Mouse (Mus musculus) heart, adult 2 months (tissue): ENCODE results near the gene Klf12. TPM values are rescaled to one million over a fixed set of nuclear protein-coding genes. Genes with fewer than 3 reads are reported as not detected.

ENCODE experiments used
- DNase-seq, 2 experiments: peaks; one replicate each; pipeline ENCODE4 v3.0.0; 2021
- H3K27ac ChIP-seq: fragments of 200-600 bp; 2 replicates; pipeline ENCODE4 v1.8.1; 2022
- H3K27me3 ChIP-seq: fragments of 200-500 bp; 2 replicates; pipeline ENCODE4 v1.6.1; 2012; ENCODE audit warnings: mild to moderate bottlenecking, low read length, inconsistent platforms, mixed read lengths; ENCODE audit not compliant: control insufficient read depth, insufficient read depth
- H3K36me3 ChIP-seq: fragments of 200-500 bp; 2 replicates; pipeline ENCODE4 v1.6.1; 2012; ENCODE audit warnings: low read length, inconsistent platforms; ENCODE audit not compliant: control insufficient read depth, insufficient read depth
- H3K4me1 ChIP-seq: fragments of 200-500 bp; 2 replicates; pipeline ENCODE4 v1.6.1; 2011; ENCODE audit warnings: low read length; ENCODE audit not compliant: control insufficient read depth, insufficient read depth
- H3K4me3 ChIP-seq: fragments of 200-600 bp; 2 replicates; pipeline ENCODE4 v1.8.1; 2022
- H3K79me2 ChIP-seq: fragments of 200-500 bp; replicated peaks from 2 replicates; pipeline ENCODE4 v1.6.1; 2012; ENCODE audit warnings: mild to moderate bottlenecking, inconsistent platforms, low read length, moderate library complexity, mixed read lengths; ENCODE audit not compliant: control insufficient read depth, insufficient read depth
- H3K9ac ChIP-seq: fragments of 200-500 bp; 2 replicates; pipeline ENCODE4 v1.6.1; 2012; ENCODE audit warnings: low read depth, mild to moderate bottlenecking, control low read depth, inconsistent platforms, low read length, mixed read lengths
- CTCF ChIP-seq: fragments of 200-600 bp; IDR thresholded peaks from 2 replicates; pipeline ENCODE4 v1.8.1; 2022; ENCODE audit warnings: antibody characterized with exemption, mild to moderate bottlenecking, moderate library complexity
- EP300 ChIP-seq: fragments of 200-500 bp; IDR thresholded peaks from 2 replicates; pipeline ENCODE4 v1.6.1; 2011; ENCODE audit warnings: low read depth, low read length, control low read depth; ENCODE audit not compliant: insufficient read depth
- POLR2A ChIP-seq: fragments of 200-500 bp; IDR thresholded peaks from 2 replicates; pipeline ENCODE4 v1.6.1; 2011; ENCODE audit warnings: mild to moderate bottlenecking, low read depth, low read length, control low read depth; ENCODE audit not compliant: insufficient read depth
- WGBS: fragments of 180-500 bp; shearing (Covaris S2); methylation state at CpG from one replicate; pipeline ENCODE4 v1.1.7; 2018; 5-methylcytosine and 5-hydroxymethylcytosine counted together
- intact Hi-C: fragments of 180-260 bp; cut with DNase I; formaldehyde crosslinking; loops from one replicate; pipeline ENCODE4 v1.15.1; 2025
- polyA plus RNA-seq: library from polyadenylated mRNA; depleted of rRNA; stranded (reverse); fragments of >200 nt; gene quantifications from 2 replicates; pipeline ENCODE4 v1.2.3, GENCODE M21; 2012
- total RNA-seq, 2 experiments: library from RNA; stranded (reverse); gene quantifications; 2 replicates each; pipeline ENCODE4 v1.2.3; 2021

The Klf12 gene
- total and polyA plus RNA-seq, 3 experiments: 8.6 to 15.8 (median 15.3) TPM

DNA sequence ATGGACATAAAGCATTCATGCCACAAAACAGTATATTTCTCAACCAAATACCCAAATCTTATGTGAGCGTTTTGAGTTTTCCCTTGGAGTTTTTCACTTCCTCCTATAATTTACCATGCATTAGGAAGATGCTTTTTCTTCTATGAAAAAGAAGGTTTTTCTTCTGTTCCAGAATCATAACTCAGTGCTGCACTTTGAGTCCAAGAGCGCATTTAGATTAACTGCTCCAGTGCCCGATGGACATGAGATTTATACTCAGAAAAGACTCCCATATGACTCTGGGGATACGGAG is 72.7 kb downstream of the Klf12 start:
- H3K27me3 ChIP-seq: no peaks in the 10 kb centered on the region
- no peak for DNase-seq
- 97% methylated on average over 4 of the region's 4 CpGs for WGBS
- no peak for TF ChIP-seq EP300
- TF ChIP-seq POLR2A: no peak
- TF ChIP-seq CTCF: no peak
- H3K4me1 ChIP-seq: peaks cover 7% of the 10 kb centered on the region
- H3K79me2 ChIP-seq: no peaks in the 10 kb centered on the region
- intact Hi-C loops: loop anchor here (1.0 kb wide), 1 partner anchor 73 kb away; the partner anchor contains the start of gene Klf12
- no peak overlapping the region for H3K9ac ChIP-seq
- H3K27ac ChIP-seq: peak overlapping the region; percentile 61
- no peak overlapping the region for H3K4me3 ChIP-seq
- no peaks in the 10 kb centered on the region; the same call in none of the 2 replicates for H3K36me3 ChIP-seq

DNA sequence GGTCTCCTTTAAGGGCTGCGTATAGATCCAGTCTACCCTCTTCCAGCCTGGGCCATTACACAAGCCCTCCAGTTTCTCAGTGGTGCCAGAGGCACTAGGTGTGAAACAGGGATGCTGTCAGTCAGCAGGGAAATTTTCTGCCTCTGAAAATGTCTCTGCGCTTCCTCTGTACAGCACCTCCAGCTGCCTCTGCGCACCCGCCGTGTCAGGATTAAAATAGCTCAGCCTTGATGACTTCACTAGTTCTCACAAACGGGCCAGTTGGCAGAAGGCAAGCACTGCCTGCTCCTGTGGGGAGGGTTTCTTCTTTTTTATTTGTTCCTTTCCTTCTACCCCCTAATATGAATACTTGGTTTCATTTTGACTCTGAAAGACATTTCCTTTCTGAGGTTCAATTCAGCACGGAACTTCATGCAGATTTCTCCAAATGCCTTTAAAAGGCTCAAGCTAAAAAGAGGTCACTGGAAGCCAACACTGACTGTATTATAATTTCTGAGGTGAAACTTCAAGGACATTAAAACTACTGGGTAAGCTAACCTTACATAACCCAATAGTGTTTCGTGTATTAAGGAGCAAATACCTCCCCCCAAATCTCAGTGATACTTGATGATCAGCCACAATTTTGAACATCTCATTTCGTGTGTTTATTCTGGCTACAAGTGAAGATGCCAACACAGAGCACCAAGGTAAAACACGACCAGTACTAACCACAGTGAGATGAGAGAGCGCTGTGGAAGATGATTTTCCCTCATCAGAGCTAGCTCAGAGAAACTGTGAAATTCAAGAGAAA is 73.2 kb downstream of the Klf12 start:
- intact Hi-C loops: loop anchor here (1.0 kb wide), 1 partner anchor 73 kb away; the partner anchor contains the start of gene Klf12
- 26% methylated on average over 11 of the region's 11 CpGs for WGBS
- Histone ChIP-seq H3K9ac (0 out of 2 replicates have a peak overlapping the region, but pooled peaks have one; percentile 21), H3K79me2 (no peaks in the 10 kb centered on the region), H3K27ac (peak overlapping the region; percentile 61), H3K36me3 (no peaks in the 10 kb centered on the region; the same call in none of the 2 replicates), H3K4me3 (peak overlapping the region; percentile 23), H3K27me3 (no peaks in the 10 kb centered on the region), H3K4me1 (peaks cover 7% of the 10 kb centered on the region)
- TF ChIP-seq EP300: no peak
- TF ChIP-seq CTCF: no peak
- TF ChIP-seq POLR2A: peak; percentile 18; the same call in 1 of the 2 replicates
- DNase-seq: peak; percentile 66 to 84

DNA sequence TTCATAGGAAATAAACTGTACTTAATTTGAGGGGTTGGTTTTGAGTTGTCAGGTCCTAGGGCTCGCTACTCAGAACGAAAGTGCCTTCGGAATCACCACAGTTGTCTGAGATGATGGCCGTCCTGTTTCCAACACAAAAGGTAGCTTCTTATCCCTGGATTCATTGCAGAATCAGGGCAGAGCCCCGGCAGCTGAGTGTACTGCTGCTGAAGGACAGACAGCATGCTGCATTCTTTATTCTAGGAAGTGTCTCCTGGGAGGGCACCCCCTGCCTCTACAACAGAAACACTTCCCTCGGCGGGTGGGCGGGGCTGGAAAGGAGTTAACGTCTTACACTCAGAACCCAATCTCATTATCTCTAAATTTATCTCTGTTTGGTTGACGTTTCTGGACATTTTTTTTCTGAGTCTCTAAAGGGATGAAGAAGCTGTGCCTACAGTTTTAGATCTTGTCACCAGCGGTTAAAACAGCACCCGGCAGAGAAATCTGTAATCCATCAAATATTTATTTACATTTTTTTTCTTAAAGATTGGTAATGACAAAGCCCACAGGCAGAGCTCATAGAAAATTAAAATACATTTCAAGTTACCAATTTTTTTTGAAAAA is 74.6 kb downstream of the Klf12 start:
- Histone ChIP-seq H3K79me2 (peaks cover 2% of the 10 kb centered on the region; the same call in 1 of the 2 replicates), H3K27ac (no peak overlapping the region), H3K4me3 (no peak overlapping the region), H3K36me3 (no peaks in the 10 kb centered on the region; the same call in none of the 2 replicates), H3K27me3 (no peaks in the 10 kb centered on the region), H3K4me1 (peaks cover 7% of the 10 kb centered on the region), H3K9ac (no peak overlapping the region)
- TF ChIP-seq EP300 (no peak), CTCF (no peak), POLR2A (no peak)
- intact Hi-C loops: no loop called here
- no peak for DNase-seq
- 62% methylated on average over 12 of the region's 12 CpGs for WGBS

DNA sequence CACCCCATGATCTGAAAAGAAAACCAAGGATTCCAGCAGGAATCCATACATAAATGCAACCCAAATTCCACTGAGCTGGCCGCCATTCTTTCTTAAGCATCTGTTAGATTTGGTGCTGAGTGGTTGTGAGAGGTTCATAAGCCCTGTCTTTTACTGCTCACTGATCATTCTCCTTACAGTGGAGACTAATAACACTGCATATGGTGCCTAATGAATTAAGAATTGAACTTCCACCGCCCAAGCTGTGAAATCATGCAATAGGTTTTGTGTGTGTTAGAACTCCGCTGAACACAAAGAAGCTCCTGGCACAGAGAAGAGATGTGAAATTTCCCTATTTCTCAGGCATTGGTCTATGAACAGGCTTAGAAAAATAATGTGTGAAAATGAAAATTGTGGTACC is 77.4 kb downstream of the Klf12 start:
- Histone ChIP-seq H3K27ac (no peak overlapping the region), H3K4me3 (no peak overlapping the region), H3K4me1 (peaks cover 5% of the 10 kb centered on the region), H3K9ac (no peak overlapping the region), H3K79me2 (peaks cover 2% of the 10 kb centered on the region; the same call in 1 of the 2 replicates), H3K36me3 (peaks cover 2% of the 10 kb centered on the region; the same call in 1 of the 2 replicates), H3K27me3 (no peaks in the 10 kb centered on the region)
- WGBS: over 99% methylated on average over 3 of the region's 3 CpGs
- intact Hi-C loops: no loop called here
- TF ChIP-seq EP300: no peak
- TF ChIP-seq POLR2A: no peak
- TF ChIP-seq CTCF: no peak
- DNase-seq: no peak

DNA sequence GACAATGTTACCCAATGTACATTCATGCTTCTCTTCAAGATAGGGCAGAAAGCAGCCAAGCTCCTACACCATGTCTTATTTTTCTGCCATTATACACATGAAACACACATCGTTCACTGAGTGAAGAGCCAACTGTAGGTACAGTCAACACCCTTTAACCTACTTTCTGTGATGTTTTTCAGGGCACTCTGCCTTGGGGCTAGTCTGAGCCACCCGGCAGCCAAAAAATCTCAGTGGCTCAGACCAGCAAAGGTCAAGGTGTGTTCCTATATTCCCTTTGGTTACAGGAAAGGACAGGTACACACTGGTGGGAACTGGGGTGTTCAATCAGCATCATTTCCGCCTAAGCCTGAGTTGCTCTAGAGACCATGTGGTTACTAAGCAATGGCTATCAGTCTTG is 78.3 kb downstream of the Klf12 start:
- H3K36me3 ChIP-seq: peaks cover 2% of the 10 kb centered on the region; the same call in 1 of the 2 replicates
- H3K27ac ChIP-seq: no peak overlapping the region
- TF ChIP-seq CTCF (no peak), EP300 (no peak), POLR2A (no peak)
- intact Hi-C loops: no loop called here
- WGBS: 95% methylated on average over 3 of the region's 3 CpGs
- peaks cover 2% of the 10 kb centered on the region; the same call in 1 of the 2 replicates for H3K79me2 ChIP-seq
- no peak for DNase-seq
- peaks cover 5% of the 10 kb centered on the region for H3K4me1 ChIP-seq
- H3K4me3 ChIP-seq: no peak overlapping the region
- no peak overlapping the region for H3K9ac ChIP-seq
- H3K27me3 ChIP-seq: no peaks in the 10 kb centered on the region
